Mouse (Mus musculus): ENCODE measurements around the gene Padi1. TPM values are rescaled to one million over a fixed set of nuclear protein-coding genes. Genes with fewer than 3 reads are reported as not detected.

The Padi1 gene
- polyA plus RNA-seq, 1 experiment from 2014 or later, result 0.28 TPM

- DNase-seq (ENCODE audit: low spot score), result no peak
- ATAC-seq (ENCODE audit: insufficient number of reproducible peaks, low FRiP score, low TSS enrichment, low read depth), result no peak
Observed at GRCm38 (mm10) chr4:140812609-140813008, 33.0 kb downstream of the Padi1 start.

GRCm38 (mm10) chr4:140812191-140812590, 33.4 kb downstream of the Padi1 start:
- H3K27me3 ChIP-seq (ENCODE audit: control insufficient read depth, insufficient read depth, low read length), result no peaks in the 10 kb centered on the region
- H3K4me3 ChIP-seq (ENCODE audit: low read depth, low read length), result no peak overlapping the region
- no peak for ATAC-seq (ENCODE audit: insufficient number of reproducible peaks, low FRiP score, low TSS enrichment, low read depth)

More at GRCm38 (mm10) chr4:140812609-140813008, 33.0 kb downstream of the Padi1 start:
- Histone ChIP-seq H3K36me3 (ENCODE audit: control insufficient read depth, insufficient read depth, low read length) (no peaks in the 10 kb centered on the region), H3K9me3 (ENCODE audit: control insufficient read depth, low read length) (no peaks in the 10 kb centered on the region), H3K4me1 (ENCODE audit: control insufficient read depth, insufficient read depth, low read length) (peaks cover 29% of the 10 kb centered on the region), H3K4me2 (ENCODE audit: low read depth, severe bottlenecking) (no peak overlapping the region), H3K4me3 (ENCODE audit: low read depth, low read length) (no peak overlapping the region), H3K9ac (ENCODE audit: low read length) (no peak overlapping the region), H3K27ac (replicated peaks; ENCODE audit: low read depth, low read length) (peak overlapping the region; percentile 89; the same call in 1 of the 2 replicates), H3K27me3 (ENCODE audit: control insufficient read depth, insufficient read depth, low read length) (no peaks in the 10 kb centered on the region)
- 27% methylated on average over 10 of the region's 14 CpGs for WGBS

GRCm38 (mm10) chr4:140810458-140811260, 34.9 kb downstream of the Padi1 start, which contains the start of gene Padi3:
Gene Padi3, minus strand, starts transcription at chr4:140810648.
- H3K9ac ChIP-seq (ENCODE audit: low read length), result no peak within 1 kb of the TSS
- ATAC-seq (ENCODE audit: insufficient number of reproducible peaks, low FRiP score, low TSS enrichment, low read depth), result no peak
- peak; percentile 27 for DNase-seq (ENCODE audit: low spot score)
- H3K36me3 ChIP-seq (ENCODE audit: control insufficient read depth, insufficient read depth, low read length), result no peaks in the 10 kb centered on the region
- H3K9me3 ChIP-seq (ENCODE audit: control insufficient read depth, low read length), result no peaks in the 10 kb centered on the region
- H3K4me3 ChIP-seq (ENCODE audit: low read depth, low read length), result no peak within 1 kb of the TSS
- no peaks in the 10 kb centered on the region for H3K27me3 ChIP-seq (ENCODE audit: control insufficient read depth, insufficient read depth, low read length)
- no peak within 1 kb of the TSS for H3K27ac ChIP-seq (replicated peaks; ENCODE audit: low read depth, low read length)
- peaks cover 23% of the 10 kb centered on the region for H3K4me1 ChIP-seq (ENCODE audit: control insufficient read depth, insufficient read depth, low read length)
- WGBS, result 76% methylated on average over 14 of the region's 16 CpGs
- no peak within 1 kb of the TSS for H3K4me2 ChIP-seq (ENCODE audit: low read depth, severe bottlenecking)

More at GRCm38 (mm10) chr4:140812191-140812590, 33.4 kb downstream of the Padi1 start:
- no peaks in the 10 kb centered on the region for H3K36me3 ChIP-seq (ENCODE audit: control insufficient read depth, insufficient read depth, low read length)
- no peaks in the 10 kb centered on the region for H3K9me3 ChIP-seq (ENCODE audit: control insufficient read depth, low read length)
- H3K4me2 ChIP-seq (ENCODE audit: low read depth, severe bottlenecking), result no peak overlapping the region
- peaks cover 29% of the 10 kb centered on the region for H3K4me1 ChIP-seq (ENCODE audit: control insufficient read depth, insufficient read depth, low read length)
- no peak overlapping the region for H3K9ac ChIP-seq (ENCODE audit: low read length)
- 53% methylated on average over 8 of the region's 8 CpGs for WGBS
- H3K27ac ChIP-seq (replicated peaks; ENCODE audit: low read depth, low read length), result 0 out of 2 replicates have a peak overlapping the region, but pooled peaks have one; percentile 30
- no peak for DNase-seq (ENCODE audit: low spot score)

GRCm38 (mm10) chr4:140809118-140809517, 36.5 kb downstream of the Padi1 start:
- Histone ChIP-seq H3K27me3 (ENCODE audit: control insufficient read depth, insufficient read depth, low read length) (no peaks in the 10 kb centered on the region), H3K9ac (ENCODE audit: low read length) (no peak overlapping the region), H3K27ac (replicated peaks; ENCODE audit: low read depth, low read length) (no peak overlapping the region), H3K9me3 (ENCODE audit: control insufficient read depth, low read length) (no peaks in the 10 kb centered on the region), H3K4me3 (ENCODE audit: low read depth, low read length) (no peak overlapping the region), H3K36me3 (ENCODE audit: control insufficient read depth, insufficient read depth, low read length) (no peaks in the 10 kb centered on the region), H3K4me2 (ENCODE audit: low read depth, severe bottlenecking) (no peak overlapping the region), H3K4me1 (ENCODE audit: control insufficient read depth, insufficient read depth, low read length) (peaks cover 16% of the 10 kb centered on the region)
- DNase-seq (ENCODE audit: low spot score) (no peak), ATAC-seq (ENCODE audit: insufficient number of reproducible peaks, low FRiP score, low TSS enrichment, low read depth) (no peak)
- 83% methylated on average over 8 of the region's 8 CpGs for WGBS

GRCm38 (mm10) chr4:140804601-140805000, 41.0 kb downstream of the Padi1 start:
- Histone ChIP-seq H3K4me3 (ENCODE audit: low read depth, low read length) (no peak overlapping the region), H3K4me1 (ENCODE audit: control insufficient read depth, insufficient read depth, low read length) (no peaks in the 10 kb centered on the region), H3K27ac (replicated peaks; ENCODE audit: low read depth, low read length) (no peak overlapping the region), H3K4me2 (ENCODE audit: low read depth, severe bottlenecking) (no peak overlapping the region), H3K36me3 (ENCODE audit: control insufficient read depth, insufficient read depth, low read length) (no peaks in the 10 kb centered on the region), H3K9me3 (ENCODE audit: control insufficient read depth, low read length) (no peaks in the 10 kb centered on the region), H3K27me3 (ENCODE audit: control insufficient read depth, insufficient read depth, low read length) (no peaks in the 10 kb centered on the region), H3K9ac (ENCODE audit: low read length) (no peak overlapping the region)
- no peak for ATAC-seq (ENCODE audit: insufficient number of reproducible peaks, low FRiP score, low TSS enrichment, low read depth)
- WGBS, result 70% methylated on average over 9 of the region's 9 CpGs
- no peak for DNase-seq (ENCODE audit: low spot score)

GRCm38 (mm10) chr4:140801364-140801763, 44.2 kb downstream of the Padi1 start:
- H3K4me1 ChIP-seq (ENCODE audit: control insufficient read depth, insufficient read depth, low read length), result no peaks in the 10 kb centered on the region
- no peaks in the 10 kb centered on the region for H3K36me3 ChIP-seq (ENCODE audit: control insufficient read depth, insufficient read depth, low read length)
- no peak for DNase-seq (ENCODE audit: low spot score)
- H3K9me3 ChIP-seq (ENCODE audit: control insufficient read depth, low read length), result no peaks in the 10 kb centered on the region
- WGBS, result 81% methylated on average over 3 of the region's 3 CpGs
- H3K9ac ChIP-seq (ENCODE audit: low read length), result no peak overlapping the region
- H3K27ac ChIP-seq (replicated peaks; ENCODE audit: low read depth, low read length), result no peak overlapping the region
- H3K4me2 ChIP-seq (ENCODE audit: low read depth, severe bottlenecking), result no peak overlapping the region
- ATAC-seq (ENCODE audit: insufficient number of reproducible peaks, low FRiP score, low TSS enrichment, low read depth), result no peak; the same call in 1 of the 2 replicates
- no peaks in the 10 kb centered on the region for H3K27me3 ChIP-seq (ENCODE audit: control insufficient read depth, insufficient read depth, low read length)
- H3K4me3 ChIP-seq (ENCODE audit: low read depth, low read length), result no peak overlapping the region

GRCm38 (mm10) chr4:140796786-140797185, 48.8 kb downstream of the Padi1 start:
- H3K4me2 ChIP-seq (ENCODE audit: low read depth, severe bottlenecking), result no peak overlapping the region
- H3K4me1 ChIP-seq (ENCODE audit: control insufficient read depth, insufficient read depth, low read length), result no peaks in the 10 kb centered on the region
- H3K27me3 ChIP-seq (ENCODE audit: control insufficient read depth, insufficient read depth, low read length), result no peaks in the 10 kb centered on the region
- ATAC-seq (ENCODE audit: insufficient number of reproducible peaks, low FRiP score, low TSS enrichment, low read depth) (no peak), DNase-seq (ENCODE audit: low spot score) (no peak)
- 77% methylated on average over 3 of the region's 3 CpGs for WGBS
- no peak overlapping the region for H3K4me3 ChIP-seq (ENCODE audit: low read depth, low read length)
- H3K9me3 ChIP-seq (ENCODE audit: control insufficient read depth, low read length), result no peaks in the 10 kb centered on the region; the same call in 1 of the 2 replicates
- no peak overlapping the region for H3K27ac ChIP-seq (replicated peaks; ENCODE audit: low read depth, low read length)
- H3K9ac ChIP-seq (ENCODE audit: low read length), result no peak overlapping the region
- no peaks in the 10 kb centered on the region for H3K36me3 ChIP-seq (ENCODE audit: control insufficient read depth, insufficient read depth, low read length)

- no peaks in the 10 kb centered on the region for H3K27me3 ChIP-seq (ENCODE audit: control insufficient read depth, insufficient read depth, low read length)
- no peaks in the 10 kb centered on the region; the same call in 1 of the 2 replicates for H3K9me3 ChIP-seq (ENCODE audit: control insufficient read depth, low read length)
- H3K4me3 ChIP-seq (ENCODE audit: low read depth, low read length), result no peak overlapping the region
- no peak overlapping the region for H3K27ac ChIP-seq (replicated peaks; ENCODE audit: low read depth, low read length)
- ATAC-seq (ENCODE audit: insufficient number of reproducible peaks, low FRiP score, low TSS enrichment, low read depth) (no peak), DNase-seq (ENCODE audit: low spot score) (no peak)
- H3K9ac ChIP-seq (ENCODE audit: low read length), result no peak overlapping the region
- WGBS, result 91% methylated on average over 9 of the region's 9 CpGs
- H3K4me1 ChIP-seq (ENCODE audit: control insufficient read depth, insufficient read depth, low read length), result peaks cover 1% of the 10 kb centered on the region; the same call in 1 of the 2 replicates
- H3K4me2 ChIP-seq (ENCODE audit: low read depth, severe bottlenecking), result no peak overlapping the region
- no peaks in the 10 kb centered on the region for H3K36me3 ChIP-seq (ENCODE audit: control insufficient read depth, insufficient read depth, low read length)
Observed at GRCm38 (mm10) chr4:140794678-140795077, 50.9 kb downstream of the Padi1 start.
